Mouse (Mus musculus): ENCODE data around the gene Akt1.

- TF ChIP-seq USF1 (IDR thresholded peaks at IDR 0.05; ENCODE audit: low read depth) (no peak), CTCF (IDR thresholded peaks at IDR 0.05; ENCODE audit: control insufficient read depth, insufficient read depth, insufficient read length) (no peak), MAX (IDR thresholded peaks at IDR 0.05) (no peak), MYOG (IDR thresholded peaks at IDR 0.05; ENCODE audit: control insufficient read depth, extremely low read depth, insufficient read length) (no peak), CEBPB (IDR thresholded peaks at IDR 0.05; ENCODE audit: low read depth) (no peak)
Observed at GRCm38 (mm10) chr12:112664124-112664523, 10.6 kb downstream of the Akt1 start.
